Mouse (Mus musculus): ENCODE measurements around the gene Itgad.
"Not testable (repeated sequence)": the region's sequence is repeated elsewhere in the genome, so short reads cannot be mapped to it uniquely, and the experiment has no call there.

Gene Itgad

GRCm38 (mm10) chr7:128154076-128154475 is at the start of gene Itgad:
Gene Itgad (plus strand): TSS chr7:128154376.
- no peak for DNase-seq (ENCODE audit: low spot score)

GRCm38 (mm10) chr7:128105246-128105645 is 48.9 kb upstream of the Itgad start:
- no peak for DNase-seq (ENCODE audit: low spot score)

DNA sequence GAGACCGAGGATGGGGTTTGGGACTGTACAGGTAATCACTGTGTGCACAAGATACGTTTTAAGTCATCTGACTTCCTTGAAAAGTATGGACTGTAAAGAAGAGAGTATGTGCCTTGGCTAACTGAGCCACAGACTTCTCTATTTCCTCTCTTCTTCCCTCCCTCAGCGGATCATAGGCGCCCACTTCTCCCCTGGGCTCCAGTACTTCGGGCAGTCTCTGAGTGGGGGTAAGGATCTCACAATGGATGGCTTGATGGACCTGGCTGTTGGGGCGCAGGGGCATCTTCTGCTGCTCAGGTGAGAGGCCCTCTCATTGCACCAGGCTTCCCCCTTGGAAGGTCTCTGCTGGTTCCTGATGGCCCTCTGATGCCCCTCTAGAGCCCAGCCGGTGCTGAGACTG is 46.7 kb upstream of the Itgad start:
- DNase-seq (ENCODE audit: low spot score): no peak

- DNase-seq (ENCODE audit: low spot score): no peak
Measured at GRCm38 (mm10) chr7:128110314-128110713, 43.9 kb upstream of the Itgad start.

DNA sequence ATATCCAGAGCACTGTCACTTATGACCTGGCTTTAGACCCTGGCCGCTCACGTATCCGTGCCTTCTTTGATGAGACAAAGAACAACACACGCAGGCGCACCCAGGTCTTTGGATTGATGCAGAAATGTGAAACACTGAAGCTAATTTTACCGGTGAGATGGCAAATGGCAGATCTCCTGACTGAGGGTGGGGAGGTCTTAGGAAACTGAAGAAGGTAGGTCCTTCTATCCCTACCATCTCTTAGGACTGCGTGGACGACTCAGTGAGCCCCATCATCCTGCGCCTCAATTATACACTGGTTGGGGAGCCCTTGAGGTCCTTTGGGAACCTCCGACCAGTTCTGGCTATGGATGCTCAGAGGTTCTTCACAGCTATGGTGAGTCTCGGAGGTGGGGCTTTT is 42.0 kb upstream of the Itgad start:
- no peak for DNase-seq (ENCODE audit: low spot score)

- no peak for DNase-seq (ENCODE audit: low spot score)
Measured at GRCm38 (mm10) chr7:128114371-128115105, 39.6 kb upstream of the Itgad start.

DNA sequence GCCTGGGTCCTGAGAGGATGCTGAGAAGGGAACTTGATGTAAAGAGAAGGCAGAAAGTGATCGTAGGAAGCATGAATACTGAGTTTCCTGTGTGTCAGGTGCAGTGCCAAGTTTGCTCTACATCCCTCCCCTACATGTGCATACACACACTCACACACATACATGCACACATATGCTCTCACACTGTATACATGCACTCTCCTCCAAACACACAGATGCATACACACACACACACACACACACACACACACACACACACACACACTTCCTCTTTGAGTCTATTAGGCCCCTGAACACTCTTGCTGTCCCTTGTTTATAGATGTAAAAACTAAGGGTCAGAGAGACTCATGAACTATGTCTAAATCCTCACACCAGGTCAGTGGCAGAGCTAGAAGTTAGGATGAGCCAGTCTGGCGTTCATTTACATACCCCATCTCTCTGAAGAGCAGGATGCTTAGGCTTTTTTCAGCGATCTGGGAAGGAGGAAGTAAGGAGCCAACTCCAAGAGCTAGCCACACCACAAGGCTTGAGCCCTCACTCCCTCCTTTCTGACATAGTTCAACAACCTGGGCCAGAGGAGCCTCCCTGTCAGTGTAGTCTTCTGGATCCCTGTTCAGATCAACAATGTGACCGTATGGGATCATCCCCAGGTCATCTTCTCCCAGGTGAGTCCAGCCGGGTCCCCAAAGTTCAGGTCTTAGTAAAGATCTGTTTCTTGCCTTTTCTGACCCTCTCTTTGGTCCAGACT is 38.8 kb upstream of the Itgad start:
- no peak for DNase-seq (ENCODE audit: low spot score)

- DNase-seq (ENCODE audit: low spot score): no peak
Measured at GRCm38 (mm10) chr7:128116396-128116795, 37.8 kb upstream of the Itgad start.

DNA sequence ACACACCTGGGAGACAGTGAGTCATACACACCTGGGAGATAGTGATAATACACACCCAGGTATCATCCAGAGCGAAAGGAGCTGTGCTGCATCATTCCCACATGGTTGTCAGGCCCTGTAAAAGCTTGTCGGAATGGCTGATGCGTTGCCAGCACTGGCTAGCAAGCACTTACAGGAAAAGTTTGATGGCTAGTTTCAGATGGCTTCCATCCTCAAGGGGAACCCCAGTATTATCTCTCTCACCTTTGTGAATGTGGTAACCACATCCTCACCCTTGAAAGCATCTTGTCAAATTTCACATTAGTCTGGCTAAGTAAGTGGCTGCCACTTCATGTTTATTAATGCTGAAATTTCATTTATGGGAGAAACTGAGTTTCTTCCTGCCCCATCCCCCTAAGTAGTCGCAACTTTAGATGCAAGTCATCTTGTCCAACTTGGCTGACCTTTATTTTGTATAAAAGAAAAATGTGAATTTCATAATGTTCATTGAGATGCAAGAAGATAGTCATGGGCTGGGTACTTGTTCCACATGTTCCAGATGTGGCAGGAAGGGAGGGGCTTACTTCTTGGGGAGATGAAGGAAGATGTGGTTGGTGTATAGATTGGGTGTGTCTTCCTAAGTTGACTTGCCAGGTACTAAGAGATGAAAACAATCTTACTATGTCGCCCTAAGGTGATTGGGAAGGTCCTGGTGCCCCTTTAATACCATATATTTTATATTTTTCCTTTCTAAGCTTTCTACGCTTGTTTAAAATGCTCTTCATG is 34.3 kb upstream of the Itgad start:
- no peak for DNase-seq (ENCODE audit: low spot score)

GRCm38 (mm10) chr7:128128741-128129720 is 25.1 kb upstream of the Itgad start, which contains the start of gene Itgax:
Gene Itgax (plus strand): TSS chr7:128129547.
- peak; percentile 38 for DNase-seq (ENCODE audit: low spot score)

- DNase-seq (ENCODE audit: low spot score): no peak
Measured at GRCm38 (mm10) chr7:128132148-128132547, 22.0 kb upstream of the Itgad start.

GRCm38 (mm10) chr7:128133596-128133995 is 20.6 kb upstream of the Itgad start:
- DNase-seq (ENCODE audit: low spot score): no peak

- no peak for DNase-seq (ENCODE audit: low spot score)
Measured at GRCm38 (mm10) chr7:128136927-128137326, 17.2 kb upstream of the Itgad start.

DNA sequence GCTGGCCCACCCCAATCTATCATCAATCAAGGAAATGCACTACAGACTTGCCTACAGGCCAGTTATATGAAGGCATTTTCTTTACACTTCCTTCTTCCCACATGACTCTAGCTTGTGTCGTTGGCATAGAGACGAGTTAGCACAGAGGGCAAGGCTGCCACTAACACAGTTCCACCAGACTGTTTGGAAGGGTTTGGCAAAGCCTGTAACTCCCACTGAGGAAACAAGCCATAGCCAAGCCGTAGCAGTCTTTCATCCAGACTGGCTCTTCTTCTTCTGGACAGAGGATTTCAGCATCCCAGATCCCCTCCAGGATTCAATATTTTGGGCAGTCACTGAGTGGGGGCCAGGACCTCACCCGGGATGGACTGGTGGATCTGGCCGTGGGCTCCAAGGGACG is 14.6 kb upstream of the Itgad start:
- no peak for DNase-seq (ENCODE audit: low spot score)

- no peak for DNase-seq (ENCODE audit: low spot score)
Measured at GRCm38 (mm10) chr7:128150970-128151369, 3.2 kb upstream of the Itgad start.

DNA sequence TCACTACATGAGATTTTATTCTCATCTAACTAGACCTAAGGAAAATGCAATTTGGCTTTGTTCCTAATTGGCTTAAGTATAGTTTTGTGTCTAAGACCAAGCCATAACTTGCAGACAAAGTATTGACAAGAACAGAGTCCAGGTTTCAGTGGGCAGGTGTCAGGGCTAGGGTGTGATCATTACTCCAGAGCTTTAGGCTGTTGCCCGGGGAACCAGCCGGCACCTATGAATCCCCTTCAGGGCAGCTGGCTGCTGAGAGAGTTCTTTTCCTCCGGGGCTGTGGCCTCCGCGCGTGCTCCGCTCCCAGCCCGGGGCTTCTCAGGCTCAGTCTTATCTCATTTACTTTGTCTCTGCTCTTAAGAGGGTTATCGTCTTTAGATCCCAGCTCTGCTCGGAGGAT is 748 bp downstream of the Itgad start:
- DNase-seq (ENCODE audit: low spot score): peak; percentile 17

DNA sequence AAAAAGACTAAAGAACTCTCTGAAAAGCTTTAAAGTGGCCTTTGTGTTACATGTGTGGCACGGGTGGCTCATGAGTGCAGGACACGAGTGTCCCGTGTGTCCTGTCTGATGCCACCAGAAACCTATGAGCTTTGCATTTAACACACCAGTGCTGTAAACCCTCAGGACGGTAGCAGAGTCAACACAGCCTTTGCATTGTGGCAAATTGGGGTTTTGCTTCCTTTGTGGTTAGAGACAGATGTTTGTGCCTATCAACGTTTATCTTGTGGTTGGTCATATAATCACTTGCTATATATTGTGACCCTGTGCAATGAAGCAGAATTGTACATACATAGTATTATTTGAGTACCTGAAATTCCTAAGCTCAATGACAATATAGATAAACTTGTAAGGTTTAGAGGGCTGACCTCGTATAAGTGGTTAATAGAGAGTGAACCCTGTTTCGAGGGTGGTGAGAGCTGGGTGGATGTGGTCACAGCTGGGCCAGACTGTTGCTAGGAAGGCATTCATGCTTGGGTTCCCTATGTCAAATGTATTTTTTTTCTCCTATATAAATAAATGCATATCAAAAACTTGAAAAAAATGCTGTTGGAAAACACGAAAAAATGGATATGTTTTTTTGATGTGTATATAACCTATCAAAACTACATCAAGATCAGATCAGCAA is 4.6 kb downstream of the Itgad start:
- not testable (repeated sequence) for DNase-seq (ENCODE audit: low spot score)

- no peak for DNase-seq (ENCODE audit: low spot score)
Measured at GRCm38 (mm10) chr7:128164001-128164400, 9.8 kb downstream of the Itgad start.

- DNase-seq (ENCODE audit: low spot score): no peak
Measured at GRCm38 (mm10) chr7:128166391-128166790, 12.2 kb downstream of the Itgad start.

DNA sequence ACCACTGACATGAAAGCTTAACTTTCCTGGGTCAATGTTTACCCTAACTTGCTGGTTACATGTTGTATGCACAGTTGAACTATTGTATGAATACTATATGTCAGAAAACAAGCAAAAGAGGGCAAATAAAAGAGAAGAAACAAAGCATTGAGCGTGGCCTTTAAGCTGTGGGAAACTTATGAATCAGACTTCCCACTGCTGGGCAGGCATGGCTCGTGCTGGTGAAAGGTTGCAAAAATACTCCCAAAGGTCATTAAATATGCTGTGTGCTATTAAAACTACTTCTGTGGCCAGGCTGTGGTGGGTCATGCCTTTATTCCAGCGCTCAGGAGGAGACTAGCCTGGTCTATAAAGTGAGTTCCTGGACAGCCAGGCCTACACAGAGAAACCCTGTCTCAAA is 15.8 kb downstream of the Itgad start:
- no peak for DNase-seq (ENCODE audit: low spot score)

- DNase-seq (ENCODE audit: low spot score): no peak
Measured at GRCm38 (mm10) chr7:128178385-128178784, 24.2 kb downstream of the Itgad start.

Data from ovary, adult 18-20 months (tissue).